Mouse (Mus musculus): ENCODE results near the gene Plekhg6.

DNA sequence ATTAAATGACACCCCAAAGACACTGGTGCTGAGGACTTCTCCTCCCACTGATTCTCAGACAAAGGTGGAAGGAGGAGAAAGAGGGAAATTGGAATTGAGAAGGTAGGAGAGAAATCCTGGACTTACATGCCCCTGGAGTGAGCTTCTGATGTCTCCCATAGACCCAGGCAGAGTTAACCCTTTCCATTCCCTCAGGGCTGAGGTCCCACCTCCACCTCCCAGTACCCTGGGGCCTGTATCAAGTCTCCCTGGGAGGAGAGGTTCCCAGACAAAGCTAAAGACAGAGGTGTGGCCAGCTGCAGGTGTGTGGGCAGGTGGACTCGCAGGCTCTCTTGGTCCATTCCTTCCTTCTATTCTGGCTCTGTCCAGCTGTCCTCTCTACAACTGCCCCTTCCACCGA is 1.4 kb upstream of the Plekhg6 start:
- no peak for TF ChIP-seq CTCF (IDR thresholded peaks at IDR 0.05; ENCODE audit: extremely low read depth, insufficient read length, insufficient replicate concordance, low read depth, low read length)
- no peak for TF ChIP-seq POLR2A (IDR thresholded peaks at IDR 0.05; ENCODE audit: low read depth, low read length)
